Mouse (Mus musculus): ENCODE measurements around the gene Mettl9. TPM values are rescaled to one million over a fixed set of nuclear protein-coding genes. Genes with fewer than 3 reads are reported as not detected.

Mettl9 gene
- 18.7 and 20.2 TPM in 2 replicates for polyA plus RNA-seq (2012; rRNA removed)

DNA sequence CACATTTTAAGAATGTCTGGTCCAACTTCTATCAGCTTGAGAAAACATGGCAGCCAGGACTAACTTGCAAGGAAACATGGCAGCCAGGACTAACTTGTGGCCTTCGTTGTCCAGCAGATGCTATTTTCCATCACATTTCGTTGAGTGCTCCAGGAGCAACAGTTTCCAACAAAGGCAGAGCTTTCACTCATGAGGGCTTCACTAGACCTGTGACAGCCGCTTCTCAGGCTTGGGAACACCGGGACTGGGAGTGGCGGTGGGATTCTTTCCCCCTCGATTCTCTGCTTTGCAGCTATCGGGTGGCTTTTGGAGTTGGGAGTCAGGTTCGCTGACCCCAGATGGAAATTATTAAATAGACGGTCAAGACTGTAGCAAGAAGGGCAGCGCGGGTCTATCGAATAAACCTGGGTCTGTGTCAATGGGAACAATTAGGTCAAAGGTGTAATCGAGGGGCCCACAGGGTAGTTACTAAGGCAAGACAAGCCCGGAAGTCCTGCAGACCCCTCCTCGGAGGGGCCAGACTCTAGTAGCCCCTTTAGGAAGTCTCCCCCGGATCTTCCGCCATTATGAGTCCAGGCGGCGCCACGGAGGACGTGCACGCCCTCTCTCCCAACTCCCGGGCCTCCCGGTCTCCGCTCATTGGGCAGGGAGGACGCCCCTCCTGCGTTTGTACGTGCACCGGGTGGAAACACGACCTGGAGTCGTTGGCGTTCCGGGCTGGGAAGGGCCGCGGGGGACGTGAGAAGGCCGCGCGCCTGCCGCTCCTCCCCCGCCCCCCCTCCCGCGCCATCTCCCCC is at the start of gene Mettl9:
Gene Mettl9, plus strand, starts transcription at position 590 of the 797 bp plus-strand sequence.

DNA sequence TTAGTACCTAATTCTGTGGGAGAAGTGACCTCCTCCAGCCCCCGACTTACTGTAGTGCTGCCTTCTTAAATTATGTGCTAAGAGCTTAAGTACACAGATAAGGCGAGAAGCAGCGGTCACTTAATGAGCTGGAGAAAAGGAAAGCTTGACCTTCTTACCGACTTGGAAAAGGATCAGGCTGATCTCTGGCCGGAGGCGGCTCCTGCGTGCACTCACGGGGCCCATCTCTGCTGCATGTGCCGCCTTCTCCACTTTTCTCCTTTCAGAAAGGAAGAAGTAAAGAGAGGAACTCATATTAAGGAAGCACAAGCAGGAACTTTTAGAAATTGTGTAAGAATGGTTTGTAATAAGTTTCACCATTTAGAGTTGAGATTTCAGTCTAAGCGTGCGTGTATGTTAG is 40.0 kb downstream of the Mettl9 start, which contains the start of gene Igsf6:
Gene Igsf6, minus strand, starts transcription at position 292 of the 400 bp plus-strand sequence.

DNA sequence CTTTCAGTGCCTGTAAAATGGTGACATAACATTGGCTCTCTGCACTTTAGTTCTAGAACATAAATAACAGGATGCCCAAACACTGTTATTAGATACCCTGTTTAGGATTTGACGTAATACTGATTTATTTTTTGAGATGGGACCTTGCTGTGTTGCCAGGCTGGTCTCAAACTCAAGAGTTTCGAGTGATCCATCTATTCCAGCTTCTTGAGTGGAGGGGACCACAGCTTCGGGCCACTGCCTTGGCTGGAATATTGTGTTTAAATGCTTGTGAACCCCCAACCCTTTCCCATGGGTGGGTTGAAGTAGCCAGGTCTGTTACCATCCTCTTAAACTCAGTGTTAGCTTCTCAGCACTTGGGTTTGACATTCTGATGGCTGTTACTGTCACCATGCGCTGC is 47.1 kb downstream of the Mettl9 start, which contains the start of gene Otoa:
Gene Otoa, plus strand, starts transcription at position 301 of the 400 bp plus-strand sequence.

Other genes starting within 250 kb of the Mettl9 start
- not detected in 2 replicates for gene Gm5737, start 222.1 kb upstream of the Mettl9 start, polyA plus RNA-seq (2012; rRNA removed)
- gene Eef2k, start 191.6 kb upstream of the Mettl9 start, polyA plus RNA-seq (2012; rRNA removed): 22.6 and 28.2 TPM in 2 replicates
- 6.5 and 8.2 TPM in 2 replicates for gene Polr3e, start 116.7 kb upstream of the Mettl9 start, polyA plus RNA-seq (2012; rRNA removed)
- 60.6 and 61.4 TPM in 2 replicates for gene Cdr2, start 52.1 kb upstream of the Mettl9 start, polyA plus RNA-seq (2012; rRNA removed)
- gene Mfsd13b, start 51.9 kb upstream of the Mettl9 start, polyA plus RNA-seq (2012; rRNA removed): 0.05 and 0.08 TPM in 2 replicates
- 11.5 and 13.9 TPM in 2 replicates for gene Igsf6, start 40.1 kb downstream of the Mettl9 start, polyA plus RNA-seq (2012; rRNA removed)
- 0.03 and 0.06 TPM in 2 replicates for gene Otoa, start 47.2 kb downstream of the Mettl9 start, polyA plus RNA-seq (2012; rRNA removed)